Mouse (Mus musculus) MEL (cell line): Measurements from ENCODE around the gene Smap2. TPM values are rescaled to one million over a fixed set of nuclear protein-coding genes. Genes with fewer than 3 reads are reported as not detected.
A peak's percentile ranks its signal among the peaks of the same experiment; 100 is the strongest.

ENCODE experiments used
- DNase-seq: peaks from one replicate; pipeline ENCODE4 v3.0.0; 2011; ENCODE audit warnings: low read depth, low spot score
- H3K27ac ChIP-seq: 2 replicates; pipeline ENCODE4 v1.5.1; 2012; ENCODE audit warnings: low read depth, mild to moderate bottlenecking, control low read depth, low read length, moderate library complexity; ENCODE audit not compliant: control insufficient read depth
- H3K27me3 ChIP-seq, 2 experiments: fragments of 150-350 bp in 1 of 2; sonication (generic) in 1 of 2; 2 replicates each; pipeline ENCODE4 v1.6.1; 2012; ENCODE audit warnings: low read length in 2 of 2, mild to moderate bottlenecking in 2 of 2, improper control_type of control experiment in 1 of 2, moderate library complexity in 1 of 2; ENCODE audit not compliant: insufficient read depth in 2 of 2, control insufficient read depth in 1 of 2
- H3K36me3 ChIP-seq, 2 experiments: 2 replicates each; pipeline ENCODE4 v1.6.1; 2012 to 2014; ENCODE audit warnings: low read length in 2 of 2, improper control_type of control experiment in 1 of 2, inconsistent platforms in 1 of 2, mild to moderate bottlenecking in 1 of 2; ENCODE audit not compliant: insufficient read depth in 2 of 2, control insufficient read depth in 1 of 2
- H3K4me1 ChIP-seq, 2 experiments: fragments of 150-350 bp in 1 of 2; sonication (generic) in 1 of 2; 2 replicates each; pipeline ENCODE4 v1.6.1; 2012; ENCODE audit warnings: low read length in 2 of 2, improper control_type of control experiment in 1 of 2, mild to moderate bottlenecking in 1 of 2; ENCODE audit not compliant: insufficient read depth in 2 of 2, control insufficient read depth in 1 of 2
- H3K4me3 ChIP-seq, 2 experiments: fragments of 150-350 bp in 1 of 2; sonication (generic) in 1 of 2; 2 replicates each; pipeline ENCODE4 v1.5.1; 2012; ENCODE audit warnings: low read depth in 2 of 2, low read length in 2 of 2, mild to moderate bottlenecking in 2 of 2, moderate library complexity in 2 of 2, control low read depth in 1 of 2, improper control_type of control experiment in 1 of 2; ENCODE audit not compliant: control insufficient read depth in 1 of 2, insufficient read depth in 1 of 2
- H3K79me2 ChIP-seq: 2 replicates; pipeline ENCODE4 v1.6.1; 2012; ENCODE audit warnings: mild to moderate bottlenecking, low read length, moderate library complexity; ENCODE audit not compliant: control insufficient read depth, poor library complexity, insufficient read depth
- H3K9ac ChIP-seq: 2 replicates; pipeline ENCODE4 v1.6.1; 2012; ENCODE audit warnings: low read depth, mild to moderate bottlenecking, control low read depth, low read length, moderate library complexity; ENCODE audit not compliant: control insufficient read depth, poor library complexity, severe bottlenecking
- H3K9me3 ChIP-seq: fragments of 150-350 bp; sonication (generic); replicated peaks from 2 replicates; pipeline ENCODE4 v1.6.1; 2012; ENCODE audit warnings: mild to moderate bottlenecking, low read length, improper control_type of control experiment, moderate library complexity; ENCODE audit not compliant: insufficient read depth
- BHLHE40 ChIP-seq: IDR thresholded peaks from 2 replicates; pipeline ENCODE4 v1.6.1; 2012; ENCODE audit warnings: low read depth, mild to moderate bottlenecking, inconsistent platforms, low read length, improper control_type of control experiment, borderline replicate concordance
- CHD1 ChIP-seq: IDR thresholded peaks from 2 replicates; pipeline ENCODE4 v1.6.1; 2012; ENCODE audit warnings: low read depth, mild to moderate bottlenecking, inconsistent platforms, low read length, improper control_type of control experiment
- CHD2 ChIP-seq: IDR thresholded peaks from 2 replicates; pipeline ENCODE4 v1.6.1; 2011; ENCODE audit warnings: low read length, improper control_type of control experiment
- CTCF ChIP-seq, 3 experiments: IDR thresholded peaks in 2 of 3; conservative IDR thresholded peaks in 1 of 3; 2 replicates each; pipeline ENCODE4 v1.5.1; 2011 to 2012; ENCODE audit warnings: low read length in 3 of 3, low read depth in 2 of 3, mild to moderate bottlenecking in 2 of 3, improper control_type of control experiment in 1 of 3, inconsistent platforms in 1 of 3, mixed read lengths in 1 of 3, moderate library complexity in 1 of 3; ENCODE audit not compliant: control insufficient read depth in 1 of 3, insufficient read depth in 1 of 3, poor library complexity in 1 of 3, severe bottlenecking in 1 of 3
- E2F4 ChIP-seq: IDR thresholded peaks from 2 replicates; pipeline ENCODE4 v1.6.1; 2011; ENCODE audit warnings: low read depth, low read length, improper control_type of control experiment, borderline replicate concordance
- EP300 ChIP-seq, 2 experiments: IDR thresholded peaks; 2 replicates each; pipeline ENCODE4 v1.6.1; 2011; ENCODE audit warnings: improper control_type of control experiment in 2 of 2, low read length in 2 of 2, low read depth in 1 of 2, mild to moderate bottlenecking in 1 of 2
- GABPA ChIP-seq: IDR thresholded peaks from 2 replicates; pipeline ENCODE4 v1.6.1; 2012; ENCODE audit warnings: low read depth, mild to moderate bottlenecking, inconsistent platforms, low read length, improper control_type of control experiment, moderate library complexity
- GATA1 ChIP-seq: IDR thresholded peaks from 2 replicates; pipeline ENCODE4 v1.6.1; 2011; ENCODE audit warnings: low read depth, low read length, improper control_type of control experiment
- JUND ChIP-seq: IDR thresholded peaks from 2 replicates; pipeline ENCODE4 v1.6.1; 2011; ENCODE audit warnings: low read depth, mild to moderate bottlenecking, improper control_type of control experiment, low read length
- KAT2A ChIP-seq: conservative IDR thresholded peaks from 2 replicates; pipeline ENCODE4 v1.6.1; 2012; ENCODE audit warnings: low read depth, low read length, improper control_type of control experiment, inconsistent platforms
- MAFK ChIP-seq: IDR thresholded peaks from 2 replicates; pipeline ENCODE4 v1.6.1; 2011; ENCODE audit warnings: low read depth, mild to moderate bottlenecking, low read length, improper control_type of control experiment, borderline replicate concordance
- MAX ChIP-seq: IDR thresholded peaks from 2 replicates; pipeline ENCODE4 v1.6.1; 2011; ENCODE audit warnings: low read length, improper control_type of control experiment
- MAZ ChIP-seq: IDR thresholded peaks from 2 replicates; pipeline ENCODE4 v1.6.1; 2012; ENCODE audit warnings: low read depth, mild to moderate bottlenecking, inconsistent platforms, low read length, improper control_type of control experiment
- MEF2A ChIP-seq: IDR thresholded peaks from 2 replicates; pipeline ENCODE4 v1.6.1; 2014; ENCODE audit warnings: low read depth, mild to moderate bottlenecking, inconsistent platforms, low read length, improper control_type of control experiment; ENCODE audit not compliant: poor library complexity, insufficient replicate concordance, severe bottlenecking; ENCODE audit errors: extremely low read depth
- MXI1 ChIP-seq: IDR thresholded peaks from 2 replicates; pipeline ENCODE4 v1.6.1; 2011; ENCODE audit warnings: mild to moderate bottlenecking, low read depth, low read length, improper control_type of control experiment
- MYB ChIP-seq: IDR thresholded peaks from 2 replicates; pipeline ENCODE4 v1.6.1; 2011; ENCODE audit warnings: mild to moderate bottlenecking, low read depth, low read length, improper control_type of control experiment
- MYC ChIP-seq: IDR thresholded peaks from 2 replicates; pipeline ENCODE4 v1.6.1; 2011; ENCODE audit warnings: low read depth, mild to moderate bottlenecking, low read length, improper control_type of control experiment, moderate library complexity
- POLR2AphosphoS5 ChIP-seq: IDR thresholded peaks from 2 replicates; pipeline ENCODE4 v1.6.1; 2012; ENCODE audit warnings: low read depth, borderline replicate concordance, mild to moderate bottlenecking, inconsistent platforms, low read length, moderate library complexity, mixed read lengths
- RCOR1 ChIP-seq: IDR thresholded peaks from 2 replicates; pipeline ENCODE4 v1.6.1; 2012; ENCODE audit warnings: low read depth, mild to moderate bottlenecking, inconsistent platforms, low read length, improper control_type of control experiment
- SIN3A ChIP-seq: IDR thresholded peaks from 2 replicates; pipeline ENCODE4 v1.6.1; 2012; ENCODE audit warnings: low read length, improper control_type of control experiment, inconsistent platforms
- TAL1 ChIP-seq: IDR thresholded peaks from 2 replicates; pipeline ENCODE4 v1.6.1; 2012; ENCODE audit warnings: mild to moderate bottlenecking, inconsistent platforms, low read length, moderate library complexity, mixed read lengths
- TCF12 ChIP-seq: IDR thresholded peaks from 2 replicates; pipeline ENCODE4 v1.6.1; 2014; ENCODE audit warnings: low read depth, mild to moderate bottlenecking, inconsistent platforms, low read length, improper control_type of control experiment, moderate library complexity
- UBTF ChIP-seq: IDR thresholded peaks from 2 replicates; pipeline ENCODE4 v1.6.1; 2012; ENCODE audit warnings: low read depth, mild to moderate bottlenecking, inconsistent platforms, low read length, improper control_type of control experiment, moderate library complexity, borderline replicate concordance; ENCODE audit not compliant: insufficient read depth
- USF1 ChIP-seq: IDR thresholded peaks from 2 replicates; pipeline ENCODE4 v1.6.1; 2014; ENCODE audit warnings: low read depth, mild to moderate bottlenecking, inconsistent platforms, low read length, improper control_type of control experiment, moderate library complexity
- ZKSCAN1 ChIP-seq: IDR thresholded peaks from 2 replicates; pipeline ENCODE4 v1.6.1; 2012; ENCODE audit warnings: low read depth, mild to moderate bottlenecking, inconsistent platforms, low read length, improper control_type of control experiment, moderate library complexity
- ZNF384 ChIP-seq: IDR thresholded peaks from 2 replicates; pipeline ENCODE4 v1.6.1; 2012; ENCODE audit warnings: low read depth, mild to moderate bottlenecking, inconsistent platforms, low read length, improper control_type of control experiment
- polyA plus RNA-seq, 2 experiments: library from polyadenylated mRNA; stranded (reverse) in 1 of 2; unstranded in 1 of 2; fragments of >175 nt in 1 of 2; fragments of >200 nt in 1 of 2; gene quantifications; 2 replicates each; pipeline versions ENCODE4 v1.2.1 to v1.2.4; 2012; ENCODE audit warnings: low replicate concordance in 2 of 2, low read depth in 1 of 2; ENCODE audit not compliant: insufficient read length in 2 of 2, insufficient read depth in 1 of 2, missing spikeins in 1 of 2
- total RNA-seq: library from RNA; depleted of rRNA; stranded (reverse); fragments of 300-350 nt; gene quantifications from 2 replicates; pipeline ENCODE4 v1.2.3, GENCODE M21; 2012

The Smap2 gene
- total and polyA plus RNA-seq, 3 experiments, result 36.5 to 118 (median 83.5) TPM

- no peak for TF ChIP-seq USF1
- TF ChIP-seq GATA1, result peak; percentile 36; the same call in 1 of the 2 replicates
- TF ChIP-seq MXI1, result 0 out of 2 replicates have a peak, but pooled peaks have one; percentile 28
- TF ChIP-seq CTCF (IDR thresholded peaks at IDR 0.05 in 2 of 3, conservative IDR thresholded peaks at IDR 0.05 in 1 of 3; ENCODE audit: control insufficient read depth in 1 of 3, insufficient read depth in 1 of 3, low read depth in 2 of 3, low read length in 3 of 3, poor library complexity in 1 of 3, severe bottlenecking in 1 of 3), result no peak
- TF ChIP-seq BHLHE40, result no peak
- peak; percentile 31 for TF ChIP-seq TAL1
- no peak for TF ChIP-seq MYB
- peak; percentile 34; the same call in 1 of the 2 replicates for TF ChIP-seq TCF12
- TF ChIP-seq MAZ, result no peak
- no peak for TF ChIP-seq CHD1
- peak in 1 of 2 experiments; percentile 41; a peak in 1 of 4 replicates for TF ChIP-seq EP300 (IDR thresholded peaks at IDR 0.05; ENCODE audit: low read depth in 1 of 2, low read length in 2 of 2)
- TF ChIP-seq RCOR1, result peak; percentile 36; the same call in 1 of the 2 replicates
- no peak overlapping the region for H3K4me3 ChIP-seq
- H3K27ac ChIP-seq, result peak overlapping the region; percentile 45
These were observed 10.0 kb downstream of the Smap2 start for GRCm38 (mm10) chr4:121007006-121007405.

GRCm38 (mm10) chr4:121004679-121005078 is 12.4 kb downstream of the Smap2 start:
- no peak overlapping the region for H3K4me3 ChIP-seq
- TF ChIP-seq GABPA (no peak), JUND (no peak), ZKSCAN1 (no peak), POLR2AphosphoS5 (no peak), GATA1 (no peak), EP300 (IDR thresholded peaks at IDR 0.05; ENCODE audit: low read depth in 1 of 2, low read length in 2 of 2) (no peak), MAFK (no peak), UBTF (no peak), KAT2A (no peak), MYC (no peak), MAX (no peak), CHD2 (no peak), ZNF384 (no peak), E2F4 (no peak), MAZ (no peak), BHLHE40 (no peak), RCOR1 (no peak), MEF2A (no peak), SIN3A (no peak; the same call in 1 of the 2 replicates)
- H3K9me3 ChIP-seq, result no peaks in the 10 kb centered on the region
- peaks cover 76% of the 10 kb centered on the region for H3K79me2 ChIP-seq
- DNase-seq, result peak; percentile 39
- no peak overlapping the region for H3K9ac ChIP-seq
- peaks cover 32 to 46% of the 10 kb centered on the region in 2 experiments for H3K4me1 ChIP-seq
- H3K36me3 ChIP-seq, result peaks cover 3 to 55% of the 10 kb centered on the region in 2 experiments; a peak in 3 of 4 replicates
- no peak overlapping the region; the same call in 1 of the 2 replicates for H3K27ac ChIP-seq
- no peaks in the 10 kb centered on the region for H3K27me3 ChIP-seq

More at GRCm38 (mm10) chr4:121007006-121007405, 10.0 kb downstream of the Smap2 start:
- Histone ChIP-seq H3K9me3 (no peaks in the 10 kb centered on the region), H3K79me2 (peaks cover 69% of the 10 kb centered on the region), H3K27me3 (no peaks in the 10 kb centered on the region), H3K4me1 (peaks cover 42 to 49% of the 10 kb centered on the region in 2 experiments), H3K9ac (no peak overlapping the region), H3K36me3 (peaks cover 0 to 61% of the 10 kb centered on the region in 2 experiments; a peak in 2 of 4 replicates)
- peak; percentile 26 for DNase-seq
